Mouse (Mus musculus) cerebellum, postnatal 4 days (tissue): ENCODE measurements around the gene Rab3c.
A peak's percentile ranks its signal among the peaks of the same experiment; 100 is the strongest.

Source experiments
- DNase-seq, 2 experiments: peaks; one replicate each; pipeline ENCODE4 v3.0.0; 2022; ENCODE audit warnings: low spot score in 2 of 2, mixed read lengths in 1 of 2

Gene Rab3c

GRCm38 (mm10) chr13:110190039-110190438 is 90.8 kb downstream of the Rab3c start:
- DNase-seq = no peak

GRCm38 (mm10) chr13:110184963-110185685 is 95.7 kb downstream of the Rab3c start:
- no peak for DNase-seq

GRCm38 (mm10) chr13:110175651-110176050 is 105.1 kb downstream of the Rab3c start:
- DNase-seq = no peak

- DNase-seq = no peak
Measured at GRCm38 (mm10) chr13:110169669-110170068, 111.1 kb downstream of the Rab3c start.

GRCm38 (mm10) chr13:110169152-110169551 is 111.6 kb downstream of the Rab3c start:
- no peak for DNase-seq

GRCm38 (mm10) chr13:110168570-110168969 is 112.2 kb downstream of the Rab3c start:
- DNase-seq = no peak

GRCm38 (mm10) chr13:110166622-110167330 is 114.0 kb downstream of the Rab3c start:
- no peak for DNase-seq

GRCm38 (mm10) chr13:110159980-110160379 is 120.8 kb downstream of the Rab3c start:
- no peak for DNase-seq

GRCm38 (mm10) chr13:110158588-110159519 is 121.9 kb downstream of the Rab3c start:
- DNase-seq = no peak

GRCm38 (mm10) chr13:110145545-110145944 is 135.3 kb downstream of the Rab3c start:
- DNase-seq = no peak

- peak in 1 of 2 experiments; percentile 34 for DNase-seq
Measured at GRCm38 (mm10) chr13:110145019-110145418, 135.8 kb downstream of the Rab3c start.

- DNase-seq = peak in 1 of 2 experiments; percentile 40
Measured at GRCm38 (mm10) chr13:110139339-110139738, 141.5 kb downstream of the Rab3c start.

GRCm38 (mm10) chr13:110138644-110139043 is 142.2 kb downstream of the Rab3c start:
- no peak for DNase-seq

GRCm38 (mm10) chr13:110127613-110128258 is 153.1 kb downstream of the Rab3c start:
- no peak for DNase-seq

GRCm38 (mm10) chr13:110122825-110123224 is 158.0 kb downstream of the Rab3c start:
- no peak for DNase-seq

GRCm38 (mm10) chr13:110116892-110117291 is 163.9 kb downstream of the Rab3c start:
- DNase-seq = no peak

GRCm38 (mm10) chr13:110116316-110116715 is 164.5 kb downstream of the Rab3c start:
- DNase-seq = no peak

GRCm38 (mm10) chr13:110114870-110115645 is 165.7 kb downstream of the Rab3c start:
- DNase-seq = no peak

- DNase-seq = no peak
Measured at GRCm38 (mm10) chr13:110113711-110114110, 167.1 kb downstream of the Rab3c start.

- DNase-seq = peak in 1 of 2 experiments; percentile 19
Measured at GRCm38 (mm10) chr13:110097424-110098050, 183.3 kb downstream of the Rab3c start.
